Mouse (Mus musculus) bone marrow macrophage, adult 2 months (primary cell): Measurements from ENCODE around the gene Sigmar1. TPM values are rescaled to one million over a fixed set of nuclear protein-coding genes. Genes with fewer than 3 reads are reported as not detected.
"Not testable (repeated sequence)": the region's sequence is repeated elsewhere in the genome, so short reads cannot be mapped to it uniquely, and the experiment has no call there.

Experiments used
- H3K27ac ChIP-seq: 2 replicates; pipeline ENCODE4 v1.5.1; 2012; ENCODE audit warnings: low read depth, low read length; ENCODE audit not compliant: insufficient read depth
- H3K4me1 ChIP-seq: 2 replicates; pipeline ENCODE4 v1.6.1; 2012; ENCODE audit warnings: low read length; ENCODE audit not compliant: control insufficient read depth, insufficient read depth
- H3K4me3 ChIP-seq: 2 replicates; pipeline ENCODE4 v1.5.1; 2012; ENCODE audit warnings: mild to moderate bottlenecking, low read length, moderate library complexity; ENCODE audit not compliant: insufficient read depth
- polyA plus RNA-seq: library from polyadenylated mRNA; stranded (reverse); fragments of >200 nt; gene quantifications from 2 replicates; pipeline ENCODE4 v1.2.4, GENCODE M21; 2012; ENCODE audit not compliant: missing spikeins, insufficient read depth, insufficient read length

Sigmar1 gene
- polyA plus RNA-seq, 1 experiment, result 60.0 TPM

- H3K4me3 ChIP-seq, H3K4me1 ChIP-seq, H3K27ac ChIP-seq: not testable (repeated sequence)
Observed at GRCm38 (mm10) chr4:41693511-41693910, 62.4 kb downstream of the Sigmar1 start.

- H3K4me1 ChIP-seq, H3K27ac ChIP-seq, H3K4me3 ChIP-seq: not testable (repeated sequence)
Observed at GRCm38 (mm10) chr4:41690014-41690413, 65.9 kb downstream of the Sigmar1 start.

GRCm38 (mm10) chr4:41688562-41688961 lies 67.4 kb downstream of the Sigmar1 start:
- H3K4me1 ChIP-seq, H3K4me3 ChIP-seq, H3K27ac ChIP-seq: not testable (repeated sequence)

Other genes with a start within 250 kb of the Sigmar1 start
- 4.6 TPM in 1 of 2 replicates, not detected in the other for gene 1110017D15Rik, start 238.8 kb downstream of the Sigmar1 start, polyA plus RNA-seq
- gene Fam219a, start 186.6 kb downstream of the Sigmar1 start, polyA plus RNA-seq, result 35.2 and 35.6 TPM in 2 replicates
- not detected in 2 replicates for gene Dnaic1, start 186.4 kb downstream of the Sigmar1 start, polyA plus RNA-seq
- 1.0 and 1.5 TPM in 2 replicates for gene Enho, start 115.8 kb downstream of the Sigmar1 start, polyA plus RNA-seq
- gene Cntfr, start 59.1 kb downstream of the Sigmar1 start, polyA plus RNA-seq, result not detected in 2 replicates
- 36.8 and 43.2 TPM in 2 replicates for gene Il11ra1, start 56.2 kb downstream of the Sigmar1 start, polyA plus RNA-seq
- gene Rpp25l, start 42.6 kb downstream of the Sigmar1 start, polyA plus RNA-seq, result 19.1 and 20.0 TPM in 2 replicates
- 75.2 and 75.7 TPM in 2 replicates for gene Dctn3, start 33.0 kb downstream of the Sigmar1 start, polyA plus RNA-seq
- not detected in 2 replicates for gene Arid3c, start 25.0 kb downstream of the Sigmar1 start, polyA plus RNA-seq
- gene Galt, start 929 bp downstream of the Sigmar1 start, polyA plus RNA-seq, result 30.4 and 34.5 TPM in 2 replicates
- 13.3 and 15.4 TPM in 2 replicates for gene Ccl27a, start 18.1 kb upstream of the Sigmar1 start, polyA plus RNA-seq
- gene Gm21541, start 147.5 kb upstream of the Sigmar1 start, polyA plus RNA-seq, result not detected in 2 replicates
- 2.0 and 2.8 TPM in 2 replicates for gene Gm20878, start 185.4 kb upstream of the Sigmar1 start, polyA plus RNA-seq
- gene Fam205a4, start 209.9 kb upstream of the Sigmar1 start, polyA plus RNA-seq, result not detected in 2 replicates